Mouse (Mus musculus) layer of hippocampus, postnatal 14 days (tissue): ENCODE data around the gene Coro7. TPM values are rescaled to one million over a fixed set of nuclear protein-coding genes. Genes with fewer than 3 reads are reported as not detected.
A peak's percentile ranks its signal among the peaks of the same experiment; 100 is the strongest.

ENCODE experiments used
- DNase-seq, 2 experiments: peaks; one replicate each; pipeline ENCODE4 v3.0.0; 2021 to 2022; ENCODE audit warnings: low spot score in 2 of 2, mixed read lengths in 1 of 2
- total RNA-seq, 2 experiments: library from RNA; stranded (reverse); gene quantifications; 2 replicates each; pipeline ENCODE4 v1.2.3; 2021

The Coro7 gene
- total RNA-seq, 2 experiments from 2014 or later = 95.7 to 95.9 TPM

DNA sequence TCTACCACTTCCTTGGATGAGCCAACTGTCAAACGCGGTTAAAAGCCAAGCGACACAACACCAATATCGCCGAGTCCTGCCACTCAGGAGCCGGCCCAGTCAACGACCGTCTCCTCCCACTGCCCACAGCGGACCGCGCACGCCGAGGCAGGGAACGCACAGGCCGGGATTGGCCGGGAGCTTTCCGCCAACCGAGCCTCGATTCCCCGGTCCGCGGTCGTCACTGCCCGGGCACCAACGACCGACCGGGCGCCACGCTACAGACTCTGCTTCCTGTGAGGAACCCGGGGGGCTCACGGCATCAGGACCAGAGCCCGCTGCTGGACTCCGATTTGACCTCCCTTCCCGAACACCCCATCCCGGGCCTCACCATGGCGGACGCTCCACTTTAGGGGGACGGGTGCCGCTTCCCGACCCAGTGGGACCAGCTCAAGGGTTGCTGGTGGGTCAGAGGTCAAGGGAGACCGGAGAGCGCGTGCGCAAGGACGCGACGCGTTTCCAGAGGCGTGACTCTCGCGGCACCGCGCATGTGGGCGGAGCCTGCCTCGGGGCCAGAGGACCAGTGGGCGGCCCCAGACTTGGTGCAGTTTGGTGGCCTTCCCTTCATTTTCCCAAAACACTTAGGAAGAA is 55.0 kb downstream of the Coro7 start, which contains the start of gene Pam16:
Gene Pam16 (minus strand): TSS at position 508 of the 630 bp plus-strand sequence.
- DNase-seq = peak; percentile 91 to 92

- DNase-seq = no peak
These were observed 55.5 kb downstream of the Coro7 start for GRCm38 (mm10) chr16:4624074-4624473.

DNA sequence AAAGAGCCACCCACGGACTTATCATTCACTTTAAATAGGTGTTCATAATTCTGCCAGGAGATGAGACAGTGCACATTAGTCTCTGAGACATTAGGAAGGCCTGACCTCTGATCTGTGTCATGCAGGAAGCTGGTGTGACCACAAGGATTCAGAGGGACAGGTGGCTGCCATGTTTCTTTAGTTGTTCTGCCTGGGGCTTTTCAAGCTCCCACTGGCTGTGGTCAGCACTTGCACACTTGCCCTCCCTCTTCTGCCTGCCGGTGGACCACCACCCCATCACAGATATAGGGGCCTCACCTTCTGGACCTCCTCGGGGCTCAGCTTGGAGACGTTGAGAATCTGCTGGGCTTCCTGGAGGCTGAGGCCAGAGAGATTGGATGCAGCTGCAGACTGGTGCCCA is 62.7 kb downstream of the Coro7 start:
- no peak for DNase-seq

DNA sequence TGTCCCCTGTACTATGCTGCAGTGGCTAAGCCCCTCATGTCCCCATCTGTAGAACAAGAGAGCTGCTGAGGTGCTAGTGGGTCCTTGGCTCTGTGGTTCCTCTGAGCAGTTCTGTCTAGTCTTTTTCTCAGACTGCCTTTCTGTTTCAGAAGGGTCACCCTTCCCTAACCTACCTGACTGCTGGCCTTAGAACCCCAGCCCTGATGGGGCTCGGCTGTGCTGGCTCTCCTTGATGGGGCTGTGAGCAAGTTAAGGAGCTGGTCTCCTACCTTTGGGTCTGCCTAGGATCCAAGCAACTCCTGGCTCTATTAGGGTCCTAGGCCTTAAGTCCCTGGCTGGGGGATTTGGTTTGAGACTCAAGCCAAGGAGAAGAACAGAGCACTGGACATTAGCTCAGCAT is 64.3 kb downstream of the Coro7 start:
- DNase-seq = no peak

GRCm38 (mm10) chr16:4614639-4615038 is 64.9 kb downstream of the Coro7 start:
- no peak for DNase-seq

- DNase-seq = no peak
These were observed 65.8 kb downstream of the Coro7 start for GRCm38 (mm10) chr16:4613736-4614135.

DNA sequence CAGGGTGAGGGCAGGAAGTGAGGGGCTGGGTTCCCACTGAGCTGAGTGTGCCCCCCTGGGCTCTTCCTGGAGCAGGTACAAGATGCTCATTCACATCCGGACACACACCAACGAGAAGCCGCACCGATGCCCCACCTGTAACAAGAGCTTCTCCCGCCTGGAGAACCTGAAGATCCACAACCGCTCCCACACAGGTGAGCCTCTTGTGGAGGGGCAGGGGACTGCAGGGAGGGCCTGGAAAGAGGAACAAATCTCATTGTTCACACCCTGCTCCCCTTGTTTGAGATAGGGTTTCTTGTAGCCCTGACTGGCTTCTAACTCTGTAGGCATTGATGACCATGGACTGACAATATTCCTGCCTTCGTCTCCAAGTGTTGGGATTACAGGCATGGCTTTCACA is 67.9 kb downstream of the Coro7 start:
- no peak for DNase-seq

- DNase-seq = no peak
These were observed 68.4 kb downstream of the Coro7 start for GRCm38 (mm10) chr16:4611193-4611592.

DNA sequence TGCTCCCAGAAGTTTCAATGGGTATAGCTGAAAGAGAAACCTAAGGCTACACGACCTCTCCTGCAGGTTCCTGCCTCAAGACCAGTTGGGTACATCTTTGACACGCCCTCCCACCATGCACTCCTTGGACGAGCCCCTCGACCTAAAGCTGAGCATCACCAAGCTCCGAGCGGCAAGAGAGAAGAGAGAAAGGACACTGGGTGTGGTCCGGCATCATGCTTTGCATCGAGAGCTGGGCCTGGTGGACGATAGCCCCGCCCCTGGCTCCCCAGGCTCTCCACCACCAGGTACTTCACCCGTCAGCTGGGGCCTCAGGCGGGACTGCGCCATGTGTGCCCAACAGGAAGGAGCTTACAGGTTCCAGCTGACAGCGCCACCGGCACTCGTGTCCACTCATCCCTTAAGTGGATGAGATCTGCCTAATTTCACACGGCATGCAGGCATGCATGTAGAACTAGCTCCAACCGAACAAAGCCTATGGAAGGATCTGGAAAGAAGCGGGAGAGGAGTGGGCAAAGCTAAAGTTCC is 71.0 kb downstream of the Coro7 start:
- DNase-seq = no peak

DNA sequence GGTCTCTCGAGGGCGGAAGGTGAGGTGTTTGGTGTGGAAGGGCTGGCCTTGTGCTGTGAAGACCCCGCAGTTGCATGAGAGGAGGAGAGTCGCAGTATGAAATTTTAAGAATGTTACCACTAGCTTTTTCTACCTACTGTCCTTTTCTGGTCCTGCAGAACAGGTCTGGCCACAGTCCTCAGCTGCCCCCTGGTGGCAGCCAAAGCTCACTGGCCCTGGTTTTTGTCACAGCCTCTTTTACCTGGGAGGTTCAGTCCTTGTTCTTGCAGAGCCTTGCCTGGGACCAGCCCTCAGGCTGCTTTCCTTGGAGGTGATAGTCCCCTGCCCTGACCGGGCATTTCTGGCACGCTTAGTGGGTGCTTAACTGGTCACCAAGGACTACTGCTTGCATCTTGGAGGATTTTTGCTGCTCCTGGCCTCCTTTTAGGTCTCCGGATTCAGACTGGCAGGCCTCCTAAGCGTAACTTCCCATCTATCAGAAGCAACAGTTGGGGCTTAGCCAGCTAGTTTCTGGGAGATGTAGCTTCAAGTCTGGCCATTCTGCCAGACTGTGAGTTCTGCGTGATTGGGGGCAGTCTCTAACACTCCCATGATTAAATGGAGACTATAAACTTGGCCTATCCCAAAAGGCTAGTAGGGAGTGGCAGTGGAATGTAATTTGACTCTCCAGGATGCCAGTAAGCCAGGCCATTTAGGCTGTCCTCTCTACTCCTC is 71.6 kb downstream of the Coro7 start:
- peak; percentile 77 to 78 for DNase-seq

DNA sequence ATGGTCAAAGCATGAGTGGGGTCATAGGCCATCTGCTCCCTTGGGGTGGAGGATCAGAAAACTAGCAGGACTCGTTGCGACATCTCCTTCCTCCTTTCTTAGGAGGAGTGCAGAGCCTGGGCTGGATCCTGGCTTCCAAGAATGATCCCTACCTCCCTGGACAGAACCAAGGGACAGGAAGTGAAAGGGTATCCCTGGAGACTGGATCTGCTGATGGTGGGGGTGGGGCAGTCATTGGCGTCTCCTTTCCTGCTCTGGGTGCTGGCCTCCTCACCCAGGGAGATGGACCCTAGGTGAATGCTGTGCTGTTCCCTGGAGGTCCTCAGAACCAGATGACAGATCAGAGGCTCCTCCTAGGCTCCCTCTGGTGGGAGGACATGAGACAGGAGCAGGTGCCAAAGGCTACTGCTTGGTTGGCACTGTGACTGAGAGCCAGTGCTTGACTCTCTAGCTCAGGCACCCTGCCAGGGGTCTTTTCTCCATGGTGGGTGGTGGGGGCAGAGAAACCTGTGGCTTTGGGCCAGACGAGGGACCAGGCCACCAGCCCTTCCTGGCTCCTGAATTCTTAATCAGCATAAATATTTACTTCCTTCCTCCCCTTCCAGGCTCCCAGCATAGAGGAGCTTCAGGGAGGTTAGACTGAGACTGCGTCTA is 73.0 kb downstream of the Coro7 start:
- peak in 1 of 2 experiments; percentile 43 for DNase-seq

DNA sequence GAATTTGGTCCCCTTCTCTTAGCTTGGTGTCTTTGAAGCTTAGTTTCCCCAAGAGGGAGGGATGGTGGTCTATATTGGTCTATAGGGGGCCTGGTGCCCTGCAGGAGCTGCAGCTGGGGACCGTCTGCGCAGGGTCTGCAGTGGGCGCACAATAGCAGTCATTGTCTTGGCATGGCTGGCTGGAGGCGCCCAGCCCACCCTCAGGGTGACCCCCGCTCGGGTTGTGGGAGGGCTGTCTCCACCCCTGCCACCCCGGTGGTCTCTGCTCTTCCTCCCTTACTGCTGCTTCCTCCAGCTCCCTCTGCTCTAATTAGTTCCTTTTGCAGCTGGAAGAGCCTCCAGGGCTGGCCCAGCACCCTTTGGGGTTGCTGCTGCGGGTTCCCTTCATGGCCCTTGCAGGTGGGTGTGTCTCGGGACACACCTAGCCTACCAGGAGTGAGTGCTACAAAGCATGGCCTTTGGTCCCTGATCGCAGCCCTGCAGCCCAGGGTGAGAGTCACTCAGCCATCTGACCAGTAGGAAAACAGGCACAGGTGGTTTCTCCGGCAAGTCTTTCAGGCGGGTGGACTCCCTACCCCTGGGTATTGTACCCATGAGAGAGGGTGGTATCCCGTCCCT is 74.0 kb downstream of the Coro7 start:
- no peak for DNase-seq

DNA sequence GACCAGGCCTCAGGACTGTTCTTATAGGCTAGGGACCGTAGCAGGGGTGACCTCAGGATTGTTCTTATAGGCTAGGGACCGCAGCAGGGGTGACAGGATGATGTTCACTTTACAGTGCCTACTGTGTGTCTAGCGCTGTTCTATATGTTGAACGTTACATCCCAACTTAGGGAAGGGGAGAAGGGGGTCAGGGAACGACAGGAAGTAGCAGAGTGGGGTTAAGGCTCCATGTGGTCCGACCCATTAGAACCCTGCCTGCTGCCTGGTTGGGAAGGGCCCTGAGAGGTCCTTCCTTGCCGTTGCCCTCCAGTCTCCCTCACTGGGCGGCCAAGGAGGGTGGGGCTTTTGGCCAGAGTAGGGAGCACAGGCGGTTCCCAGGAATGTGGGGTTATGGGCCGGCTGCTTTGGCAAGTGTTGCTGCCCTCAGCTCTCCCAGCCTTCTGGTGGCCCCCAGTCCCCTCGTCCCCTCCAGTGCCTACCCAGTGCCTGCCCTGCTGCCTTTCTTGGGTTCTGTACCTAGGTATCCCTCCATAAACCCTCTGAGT is 75.2 kb downstream of the Coro7 start:
- DNase-seq = no peak

DNA sequence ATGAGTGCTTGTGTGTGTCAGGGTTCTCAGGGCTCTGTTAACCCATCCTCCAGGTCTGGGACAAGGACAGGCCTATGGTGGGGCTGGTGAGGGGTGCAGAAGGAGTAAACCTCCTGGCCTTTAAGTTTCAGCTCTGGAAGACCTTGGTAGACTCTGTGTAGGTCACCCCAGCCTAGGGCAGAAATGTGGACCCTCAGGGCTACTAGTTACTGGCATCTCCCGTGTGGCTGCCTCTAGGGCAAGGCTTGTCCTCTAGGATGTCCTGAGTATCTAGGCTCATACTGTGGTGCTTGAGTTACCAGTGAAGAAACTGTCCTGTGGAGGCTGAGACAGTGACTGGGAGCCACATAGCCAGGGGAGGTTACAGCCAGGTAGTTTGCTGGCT is 76.1 kb downstream of the Coro7 start:
- DNase-seq = no peak

DNA sequence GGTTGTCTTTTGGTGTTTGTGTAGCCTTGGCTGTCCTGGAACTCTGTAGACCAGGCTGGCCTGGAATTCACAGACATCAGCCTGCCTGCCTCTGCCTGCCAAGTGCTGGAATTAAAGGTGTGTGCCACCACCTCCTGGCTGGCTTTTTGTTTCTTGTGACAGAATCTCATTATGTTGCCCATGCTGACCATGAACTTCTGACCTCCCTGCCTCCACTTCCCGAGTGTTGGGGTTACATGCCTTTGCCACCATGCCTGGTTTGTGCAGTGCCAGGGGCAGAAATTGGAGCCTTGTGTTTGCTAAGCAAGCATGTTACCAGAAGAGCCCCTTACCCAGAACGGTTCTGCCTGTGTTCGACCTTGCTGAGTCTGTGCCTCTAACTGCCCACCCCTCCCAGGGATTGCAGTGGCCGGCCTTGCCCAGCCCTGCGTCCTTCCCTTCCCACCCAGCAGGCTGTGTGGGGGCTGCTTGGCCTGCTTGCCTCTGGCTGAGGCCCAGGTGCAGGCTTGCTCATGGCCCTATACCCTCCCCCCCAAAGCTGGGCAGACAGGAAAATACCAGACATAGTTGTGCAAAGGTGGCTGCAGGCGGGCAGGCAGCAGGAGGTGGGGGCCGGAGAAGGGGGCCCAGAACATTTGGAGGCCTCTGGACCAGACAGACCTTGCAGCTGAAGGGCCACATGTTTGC is 76.7 kb downstream of the Coro7 start:
- DNase-seq = no peak

- DNase-seq = no peak
These were observed 77.4 kb downstream of the Coro7 start for GRCm38 (mm10) chr16:4602189-4602588.

DNA sequence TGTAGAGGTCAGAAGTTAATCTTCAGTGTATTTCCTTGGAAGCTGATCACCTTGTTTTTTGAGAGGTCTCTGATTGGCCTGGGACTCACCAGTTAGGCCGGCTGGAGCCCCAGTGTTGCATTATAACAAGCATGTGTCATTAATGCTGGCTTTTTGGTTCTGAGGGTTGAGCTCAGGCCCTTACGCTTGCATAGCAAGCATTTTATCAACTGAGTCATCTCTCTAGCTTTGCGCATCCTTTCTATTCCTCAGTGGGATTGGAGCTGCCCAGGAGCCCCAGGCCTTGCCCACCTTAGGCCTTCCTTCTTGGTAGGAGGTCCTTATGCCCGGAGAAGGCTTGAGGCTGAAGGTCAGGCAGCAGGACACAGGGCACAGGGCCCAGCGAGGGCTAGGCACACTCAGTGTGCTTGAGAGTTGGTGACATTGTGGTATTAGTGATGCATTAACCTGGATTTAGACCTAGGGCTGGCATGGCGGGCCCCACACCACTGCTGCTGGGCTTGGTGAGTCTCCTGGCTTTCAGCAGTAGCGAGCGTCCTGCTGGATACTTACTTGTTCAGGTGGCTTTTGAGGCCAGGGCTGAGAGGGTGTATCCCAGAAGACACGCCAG is 78.8 kb downstream of the Coro7 start:
- DNase-seq = no peak

DNA sequence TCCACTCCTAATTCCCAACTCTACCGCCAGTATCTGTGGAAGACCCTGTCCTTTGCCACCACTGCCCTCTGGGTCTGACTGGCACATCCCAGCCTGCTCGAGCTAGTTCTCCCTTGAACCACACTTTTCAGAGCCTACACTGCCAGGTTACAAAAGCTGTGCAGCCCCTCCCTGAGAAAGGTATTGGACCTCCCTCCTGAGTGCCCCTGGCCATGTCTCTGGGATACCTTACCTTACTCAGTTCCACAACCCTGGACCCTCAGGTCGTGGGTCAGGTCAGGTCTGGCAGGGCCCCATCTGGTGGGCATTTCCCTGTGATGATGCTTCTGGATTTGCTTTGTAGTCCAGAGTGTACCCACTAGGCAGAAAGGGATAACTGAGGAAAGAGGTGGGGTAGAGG is 80.0 kb downstream of the Coro7 start:
- no peak for DNase-seq

DNA sequence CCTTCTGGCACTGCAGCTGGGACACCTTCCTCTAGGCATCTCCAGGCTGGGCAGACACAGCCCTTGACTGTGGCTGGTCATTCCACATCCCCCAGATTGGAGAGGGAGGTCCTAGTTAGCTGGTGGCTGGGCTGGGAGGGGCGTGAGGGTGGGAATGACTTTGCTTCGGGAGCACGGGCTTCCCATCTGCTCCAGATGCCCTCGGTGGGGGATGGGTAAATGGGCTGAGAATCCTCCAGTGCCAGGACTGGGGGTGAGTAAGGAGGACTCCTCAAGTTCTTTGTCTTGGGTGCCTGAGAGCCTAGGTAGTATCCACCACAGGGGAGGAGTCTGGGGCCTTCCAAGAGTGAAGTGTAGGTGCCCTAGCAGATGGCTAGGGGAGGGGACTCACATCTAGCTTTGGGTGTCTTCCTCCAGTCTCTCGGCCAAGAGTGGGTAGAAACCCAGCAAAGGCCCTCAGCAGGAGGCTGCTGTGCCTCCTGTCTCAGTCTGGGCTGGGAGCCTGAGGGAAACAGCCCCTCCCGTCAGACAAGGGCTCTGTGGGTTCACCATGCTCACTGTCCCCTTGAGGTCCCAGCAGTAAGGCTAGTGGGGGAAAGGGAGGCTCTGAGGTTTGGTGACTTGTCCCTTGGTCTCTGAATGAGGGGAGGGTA is 80.6 kb downstream of the Coro7 start:
- no peak for DNase-seq

DNA sequence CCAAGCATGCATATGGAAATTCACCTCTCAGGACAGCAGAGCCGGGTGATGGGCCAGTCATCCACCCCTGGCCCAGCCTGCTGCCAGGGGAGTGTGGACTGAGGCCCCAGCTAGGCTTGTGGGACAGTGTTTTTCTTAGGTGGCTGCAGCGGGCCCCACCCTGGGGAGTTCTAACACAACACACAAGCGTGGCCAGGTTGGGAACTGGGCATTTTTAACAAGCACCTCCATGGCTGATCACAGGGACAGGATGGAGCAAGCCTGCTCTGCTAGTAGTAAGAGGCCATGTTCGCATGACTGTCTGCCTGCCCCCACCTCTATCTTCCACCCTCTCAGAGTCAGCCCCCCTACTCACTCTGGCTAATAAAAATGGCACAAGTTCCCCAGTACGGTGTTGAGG is 81.5 kb downstream of the Coro7 start:
- DNase-seq = no peak
